In the genomic region with DNA sequence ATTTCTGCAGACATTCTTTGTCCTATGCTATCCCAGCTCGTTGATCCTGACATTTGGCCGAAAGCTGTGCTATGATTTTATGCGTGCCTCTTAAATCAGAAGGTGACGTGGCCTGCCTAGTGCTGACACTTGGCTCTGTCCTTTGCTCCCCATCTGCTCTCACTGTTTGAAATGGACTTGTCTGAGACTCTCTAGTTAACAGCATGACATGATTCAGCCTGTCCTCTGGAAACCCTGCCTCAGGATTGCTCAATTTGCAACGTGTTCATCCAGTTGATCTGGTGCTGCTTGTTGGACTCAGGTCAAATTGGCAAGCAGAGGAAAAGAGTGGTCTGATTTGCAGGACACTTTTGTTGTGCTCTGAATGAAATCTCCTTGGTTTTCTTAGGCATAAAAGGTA, we compare ENCODE assay signal across 9 mouse cellular contexts. TPM values are rescaled to one million over a fixed set of nuclear protein-coding genes. Genes with fewer than 3 reads are reported as not detected.
DNase-seq lines count a peak whose midpoint lies in the region; ATAC-seq and TF ChIP-seq lines count a peak whose summit lies in the region.
"Had no signal": no experiment of that assay in that cellular context is flagged by ENCODE, and none has a peak within 500 bp of the region (broad histone marks: within the 10 kb centered on the region; RNA-seq: fewer than 3 reads in every experiment).

No protein-coding gene starts in this region.

- H3K4me3 ChIP-seq in gastrocnemius, adult 2 months: no peak overlapping the region
- H3K4me3 ChIP-seq in kidney, embryonic 15.5 days (replicated peaks): no peak overlapping the region
- no peak overlapping the region for H3K4me3 ChIP-seq in stomach, postnatal 0 days (ENCODE audit: low read depth, low read length)
- H3K4me3 ChIP-seq in liver, embryonic 12.5 days: no peak overlapping the region
- H3K4me3 ChIP-seq: limb, embryonic 12.5 days had no signal

- H3K9ac ChIP-seq in kidney, embryonic 15.5 days: no peak overlapping the region
- no peak overlapping the region for H3K9ac ChIP-seq in stomach, postnatal 0 days (ENCODE audit: low read length)
- no peak overlapping the region for H3K9ac ChIP-seq in liver, embryonic 12.5 days
- H3K9ac ChIP-seq: limb, embryonic 12.5 days had no signal

- H3K4me1 ChIP-seq in kidney, embryonic 15.5 days: no peaks in the 10 kb centered on the region
- no peaks in the 10 kb centered on the region for H3K4me1 ChIP-seq in stomach, postnatal 0 days (replicated peaks; ENCODE audit: control insufficient read depth, insufficient read depth)
- H3K4me1 ChIP-seq in liver, embryonic 12.5 days: no peaks in the 10 kb centered on the region
- H3K4me1 ChIP-seq: limb, embryonic 12.5 days had no signal

- TF ChIP-seq EP300 in stomach, postnatal 0 days (optimal IDR thresholded peaks at IDR 0.05): peak; percentile 92

- peak overlapping the region; percentile 61 for H3K27ac ChIP-seq in gastrocnemius, adult 2 months
- no peak overlapping the region for H3K27ac ChIP-seq in kidney, embryonic 15.5 days
- H3K27ac ChIP-seq in stomach, postnatal 0 days (replicated peaks): peak overlapping the region; percentile 71; the same call in 1 of the 2 replicates
- no peak overlapping the region for H3K27ac ChIP-seq in liver, embryonic 12.5 days
- H3K27ac ChIP-seq: limb, embryonic 12.5 days had no signal

- no peaks in the 10 kb centered on the region for H3K36me3 ChIP-seq in kidney, embryonic 15.5 days
- no peaks in the 10 kb centered on the region for H3K36me3 ChIP-seq in stomach, postnatal 0 days (ENCODE audit: control insufficient read depth, insufficient read depth, low read length)
- H3K36me3 ChIP-seq in liver, embryonic 12.5 days: no peaks in the 10 kb centered on the region
- H3K36me3 ChIP-seq: limb, embryonic 12.5 days had no signal

- H3K27me3 ChIP-seq in kidney, embryonic 15.5 days: no peaks in the 10 kb centered on the region
- H3K27me3 ChIP-seq in stomach, postnatal 0 days (ENCODE audit: control insufficient read depth, insufficient read depth, low read length): no peaks in the 10 kb centered on the region
- H3K27me3 ChIP-seq in liver, embryonic 12.5 days (replicated peaks): no peaks in the 10 kb centered on the region
- H3K27me3 ChIP-seq: limb, embryonic 12.5 days had no signal

- 61% methylated on average over 5 of the region's 5 CpGs for whole genome bisulfite sequencing in kidney, embryonic 15.5 days
- 32% methylated on average over 5 of the region's 5 CpGs for WGBS in stomach, postnatal 0 days
- 66% methylated on average over 5 of the region's 5 CpGs for WGBS in liver, embryonic 12.5 days (ENCODE audit: insufficient replicate concordance)

- H3K9me3 ChIP-seq in kidney, embryonic 15.5 days (replicated peaks): no peaks in the 10 kb centered on the region
- no peaks in the 10 kb centered on the region for H3K9me3 ChIP-seq in stomach, postnatal 0 days (ENCODE audit: control insufficient read depth, low read length)
- H3K9me3 ChIP-seq in liver, embryonic 12.5 days (replicated peaks): no peaks in the 10 kb centered on the region
- H3K9me3 ChIP-seq: limb, embryonic 12.5 days had no signal

- peak; percentile 22 to 81 for DNase-seq in adrenal gland, adult (ENCODE audit: inconsistent age in 2 of 2, low spot score in 1 of 2)
- DNase-seq in adrenal gland, postnatal 4 days (ENCODE audit: low spot score in 2 of 2): no peak
- peak; percentile 69 for DNase-seq in adrenal gland, adult 8-10 months
- peak; percentile 73 for DNase-seq in gastrocnemius, adult 2 months
- DNase-seq in stomach, postnatal 0 days (ENCODE audit: low spot score): no peak
- DNase-seq in thymus, postnatal 10 days (ENCODE audit: low spot score in 2 of 2): no peak

- intact Hi-C loops in gastrocnemius, adult 2 months (cut with DNase I): no loop called here

- H3K4me2 ChIP-seq in kidney, embryonic 15.5 days: no peak overlapping the region
- H3K4me2 ChIP-seq in stomach, postnatal 0 days (replicated peaks; ENCODE audit: low read depth): no peak overlapping the region
- H3K4me2 ChIP-seq in liver, embryonic 12.5 days: no peak overlapping the region
- H3K4me2 ChIP-seq: limb, embryonic 12.5 days had no signal

- no peak for TF ChIP-seq CTCF in gastrocnemius, adult 2 months (IDR thresholded peaks at IDR 0.05)
- TF ChIP-seq CTCF in stomach, postnatal 0 days (IDR thresholded peaks at IDR 0.05; ENCODE audit: low read depth): no peak

- peak; percentile 52; the same call in 1 of the 2 replicates for ATAC-seq in kidney, embryonic 15.5 days (replicated peaks; ENCODE audit: low FRiP score)
- ATAC-seq in stomach, postnatal 0 days (ENCODE audit: low FRiP score, low TSS enrichment): peak; percentile 76; the same call in 1 of the 2 replicates
- ATAC-seq in liver, embryonic 12.5 days: no peak

RNA-seq across cellular contexts. Expression of gene Igsf10, which starts 57.7 kb away (rescaled TPM):
- 1 to 10 TPM; 7.6 to 9.2 TPM for total RNA-seq in adrenal gland, postnatal 4 days (2021)
- total RNA-seq in adrenal gland, adult 8-10 months (2022): 1 to 10 TPM; 1.1 to 2.3 (median 2.2) TPM
- total RNA-seq in gastrocnemius, adult 2 months (2021): 1 to 10 TPM; 1.3 to 4.3 TPM
- polyA plus RNA-seq in kidney, embryonic 15.5 days (2015; fragmentation: Nextera tagmentation; extraction: Ambion mirVana): 3.8 and 4.1 TPM in 2 replicates
- 3.2 and 4.5 TPM in 2 replicates for polyA plus RNA-seq in stomach, postnatal 0 days (2015; fragmentation: Nextera tagmentation; extraction: Ambion mirVana)
- polyA plus RNA-seq in liver, embryonic 12.5 days (2016; fragmentation: Nextera tagmentation; extraction: Ambion mirVana): 0.60 and 0.83 TPM in 2 replicates

Comparison
In these comparisons a context has a peak if more than half of its experiments do, and no peak if none do; other contexts are left out.
1. DNase-seq: peak in adrenal gland, adult (2 of 2), adrenal gland, adult 8-10 months (single experiment) and gastrocnemius, adult 2 months (single experiment); none in adrenal gland, postnatal 4 days (0 of 2), stomach, postnatal 0 days (single experiment) and thymus, postnatal 10 days (0 of 2).
2. H3K27ac ChIP-seq: peak in gastrocnemius, adult 2 months (single experiment) and stomach, postnatal 0 days (single experiment); none in kidney, embryonic 15.5 days (single experiment) and liver, embryonic 12.5 days (single experiment).